Mouse (Mus musculus) MEL (cell line): ENCODE measurements around the gene Strc. TPM values are rescaled to one million over a fixed set of nuclear protein-coding genes. Genes with fewer than 3 reads are reported as not detected.

Experiments
- DNase-seq: peaks from one replicate; pipeline ENCODE4 v3.0.0; 2011; ENCODE audit warnings: low read depth, low spot score
- H3K27ac ChIP-seq: 2 replicates; pipeline ENCODE4 v1.5.1; 2012; ENCODE audit warnings: low read depth, mild to moderate bottlenecking, control low read depth, low read length, moderate library complexity; ENCODE audit not compliant: control insufficient read depth
- H3K27me3 ChIP-seq, 2 experiments: fragments of 150-350 bp in 1 of 2; sonication (generic) in 1 of 2; 2 replicates each; pipeline ENCODE4 v1.6.1; 2012; ENCODE audit warnings: low read length in 2 of 2, mild to moderate bottlenecking in 2 of 2, improper control_type of control experiment in 1 of 2, moderate library complexity in 1 of 2; ENCODE audit not compliant: insufficient read depth in 2 of 2, control insufficient read depth in 1 of 2
- H3K36me3 ChIP-seq, 2 experiments: 2 replicates each; pipeline ENCODE4 v1.6.1; 2012 to 2014; ENCODE audit warnings: low read length in 2 of 2, improper control_type of control experiment in 1 of 2, inconsistent platforms in 1 of 2, mild to moderate bottlenecking in 1 of 2; ENCODE audit not compliant: insufficient read depth in 2 of 2, control insufficient read depth in 1 of 2
- H3K4me1 ChIP-seq, 2 experiments: fragments of 150-350 bp in 1 of 2; sonication (generic) in 1 of 2; 2 replicates each; pipeline ENCODE4 v1.6.1; 2012; ENCODE audit warnings: low read length in 2 of 2, improper control_type of control experiment in 1 of 2, mild to moderate bottlenecking in 1 of 2; ENCODE audit not compliant: insufficient read depth in 2 of 2, control insufficient read depth in 1 of 2
- H3K4me3 ChIP-seq, 2 experiments: fragments of 150-350 bp in 1 of 2; sonication (generic) in 1 of 2; 2 replicates each; pipeline ENCODE4 v1.5.1; 2012; ENCODE audit warnings: low read depth in 2 of 2, low read length in 2 of 2, mild to moderate bottlenecking in 2 of 2, moderate library complexity in 2 of 2, control low read depth in 1 of 2, improper control_type of control experiment in 1 of 2; ENCODE audit not compliant: control insufficient read depth in 1 of 2, insufficient read depth in 1 of 2
- H3K79me2 ChIP-seq: 2 replicates; pipeline ENCODE4 v1.6.1; 2012; ENCODE audit warnings: mild to moderate bottlenecking, low read length, moderate library complexity; ENCODE audit not compliant: control insufficient read depth, poor library complexity, insufficient read depth
- H3K9ac ChIP-seq: 2 replicates; pipeline ENCODE4 v1.6.1; 2012; ENCODE audit warnings: low read depth, mild to moderate bottlenecking, control low read depth, low read length, moderate library complexity; ENCODE audit not compliant: control insufficient read depth, poor library complexity, severe bottlenecking
- H3K9me3 ChIP-seq: fragments of 150-350 bp; sonication (generic); replicated peaks from 2 replicates; pipeline ENCODE4 v1.6.1; 2012; ENCODE audit warnings: mild to moderate bottlenecking, low read length, improper control_type of control experiment, moderate library complexity; ENCODE audit not compliant: insufficient read depth
- CHD2 ChIP-seq: IDR thresholded peaks from 2 replicates; pipeline ENCODE4 v1.6.1; 2011; ENCODE audit warnings: low read length, improper control_type of control experiment
- ETS1 ChIP-seq: IDR thresholded peaks from 2 replicates; pipeline ENCODE4 v1.6.1; 2012; ENCODE audit warnings: low read depth, mild to moderate bottlenecking, inconsistent platforms, low read length, improper control_type of control experiment, moderate library complexity
- JUND ChIP-seq: IDR thresholded peaks from 2 replicates; pipeline ENCODE4 v1.6.1; 2011; ENCODE audit warnings: low read depth, mild to moderate bottlenecking, improper control_type of control experiment, low read length
- KAT2A ChIP-seq: conservative IDR thresholded peaks from 2 replicates; pipeline ENCODE4 v1.6.1; 2012; ENCODE audit warnings: low read depth, low read length, improper control_type of control experiment, inconsistent platforms
- MEF2A ChIP-seq: IDR thresholded peaks from 2 replicates; pipeline ENCODE4 v1.6.1; 2014; ENCODE audit warnings: low read depth, mild to moderate bottlenecking, inconsistent platforms, low read length, improper control_type of control experiment; ENCODE audit not compliant: poor library complexity, insufficient replicate concordance, severe bottlenecking; ENCODE audit errors: extremely low read depth
- NRF1 ChIP-seq: IDR thresholded peaks from 2 replicates; pipeline ENCODE4 v1.6.1; 2014; ENCODE audit warnings: low read depth, mild to moderate bottlenecking, inconsistent platforms, low read length, improper control_type of control experiment, moderate library complexity; ENCODE audit not compliant: poor library complexity, insufficient read depth, severe bottlenecking
- POLR2AphosphoS2 ChIP-seq: IDR thresholded peaks from 2 replicates; pipeline ENCODE4 v1.6.1; 2011; ENCODE audit warnings: low read length, improper control_type of control experiment
- TAL1 ChIP-seq: IDR thresholded peaks from 2 replicates; pipeline ENCODE4 v1.6.1; 2012; ENCODE audit warnings: mild to moderate bottlenecking, inconsistent platforms, low read length, moderate library complexity, mixed read lengths
- USF1 ChIP-seq: IDR thresholded peaks from 2 replicates; pipeline ENCODE4 v1.6.1; 2014; ENCODE audit warnings: low read depth, mild to moderate bottlenecking, inconsistent platforms, low read length, improper control_type of control experiment, moderate library complexity
- ZC3H11A ChIP-seq: IDR thresholded peaks from 2 replicates; pipeline ENCODE4 v1.6.1; 2012; ENCODE audit warnings: low read depth, mild to moderate bottlenecking, inconsistent platforms, low read length, improper control_type of control experiment
- ZMIZ1 ChIP-seq: IDR thresholded peaks from 2 replicates; pipeline ENCODE4 v1.6.1; 2012; ENCODE audit warnings: low read depth, mild to moderate bottlenecking, inconsistent platforms, low read length, improper control_type of control experiment, moderate library complexity
- ZNF384 ChIP-seq: IDR thresholded peaks from 2 replicates; pipeline ENCODE4 v1.6.1; 2012; ENCODE audit warnings: low read depth, mild to moderate bottlenecking, inconsistent platforms, low read length, improper control_type of control experiment
- polyA plus RNA-seq, 2 experiments: library from polyadenylated mRNA; stranded (reverse) in 1 of 2; unstranded in 1 of 2; fragments of >175 nt in 1 of 2; fragments of >200 nt in 1 of 2; gene quantifications; 2 replicates each; pipeline versions ENCODE4 v1.2.1 to v1.2.4; 2012; ENCODE audit warnings: low replicate concordance in 2 of 2, low read depth in 1 of 2; ENCODE audit not compliant: insufficient read length in 2 of 2, insufficient read depth in 1 of 2, missing spikeins in 1 of 2
- total RNA-seq: library from RNA; depleted of rRNA; stranded (reverse); fragments of 300-350 nt; gene quantifications from 2 replicates; pipeline ENCODE4 v1.2.3, GENCODE M21; 2012

The Strc gene
- total and polyA plus RNA-seq, 3 experiments = not detected

GRCm38 (mm10) chr2:121370921-121371320 is 16.0 kb downstream of the Strc start:
- TF ChIP-seq JUND = no peak
- no peak for TF ChIP-seq CHD2
- no peak for TF ChIP-seq ETS1
- H3K4me1 ChIP-seq = no peaks in the 10 kb centered on the region
- no peaks in the 10 kb centered on the region for H3K36me3 ChIP-seq
- no peak overlapping the region for H3K9ac ChIP-seq
- DNase-seq = no peak
- no peaks in the 10 kb centered on the region for H3K9me3 ChIP-seq
- H3K79me2 ChIP-seq = no peaks in the 10 kb centered on the region
- peaks cover 3 to 6% of the 10 kb centered on the region in 2 experiments for H3K27me3 ChIP-seq
- H3K4me3 ChIP-seq = no peak overlapping the region
- H3K27ac ChIP-seq = no peak overlapping the region

GRCm38 (mm10) chr2:121368831-121369230 is 18.1 kb downstream of the Strc start:
- Histone ChIP-seq H3K4me3 (no peak overlapping the region), H3K9ac (no peak overlapping the region), H3K9me3 (no peaks in the 10 kb centered on the region), H3K27ac (no peak overlapping the region), H3K27me3 (peaks cover 5 to 6% of the 10 kb centered on the region in 2 experiments; a peak in 3 of 4 replicates), H3K4me1 (no peaks in the 10 kb centered on the region)
- no peak for DNase-seq
- TF ChIP-seq ZC3H11A (no peak), ZMIZ1 (no peak), USF1 (no peak), NRF1 (no peak)
- TF ChIP-seq, all 39 proteins: peak for 0
- H3K79me2 ChIP-seq = no peaks in the 10 kb centered on the region
- no peaks in the 10 kb centered on the region for H3K36me3 ChIP-seq

DNA sequence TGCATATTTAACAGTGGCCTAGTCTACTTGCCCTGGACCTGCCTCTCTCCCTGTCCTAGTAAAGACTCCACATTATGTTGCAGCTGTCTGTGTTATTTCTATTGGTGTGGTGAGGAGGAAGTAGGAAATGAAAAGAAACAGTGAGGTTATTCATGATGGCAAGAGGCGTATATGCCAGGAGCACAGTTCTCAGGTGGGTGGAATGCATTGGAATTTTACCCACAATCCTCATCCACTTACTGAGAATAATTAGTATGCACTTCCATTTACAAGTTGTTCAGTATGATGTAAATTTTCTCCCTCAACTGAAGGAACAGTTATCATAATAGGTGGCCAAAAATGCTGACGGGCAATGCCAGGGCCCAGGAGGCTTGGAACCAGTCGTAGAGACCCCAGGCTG is 23.3 kb downstream of the Strc start:
- Histone ChIP-seq H3K27me3 (peaks cover 5 to 12% of the 10 kb centered on the region in 2 experiments), H3K4me3 (no peak overlapping the region), H3K27ac (no peak overlapping the region), H3K79me2 (no peaks in the 10 kb centered on the region), H3K36me3 (no peaks in the 10 kb centered on the region), H3K9ac (no peak overlapping the region), H3K4me1 (no peaks in the 10 kb centered on the region), H3K9me3 (no peaks in the 10 kb centered on the region)
- TF ChIP-seq MEF2A (no peak), NRF1 (no peak), KAT2A (no peak), ZNF384 (no peak), TAL1 (no peak), POLR2AphosphoS2 (no peak)
- DNase-seq = no peak
